Mouse (Mus musculus) ES-E14 (cell line): ENCODE results near the gene Litaf.

Experiments used
- CHD2 ChIP-seq: IDR thresholded peaks from 2 replicates; pipeline ENCODE4 v1.6.1; 2014; ENCODE audit warnings: mild to moderate bottlenecking, low read depth, low read length, inconsistent platforms
- HCFC1 ChIP-seq: IDR thresholded peaks from 2 replicates; pipeline ENCODE4 v1.6.1; 2012; ENCODE audit warnings: low read length, inconsistent platforms, borderline replicate concordance; ENCODE audit not compliant: insufficient read depth
- ZNF384 ChIP-seq: IDR thresholded peaks from 2 replicates; pipeline ENCODE4 v1.6.1; 2012; ENCODE audit warnings: low read depth, low read length, inconsistent platforms

GRCm38 (mm10) chr16:11065431-11065830 is 526 bp downstream of the Litaf start:
- TF ChIP-seq CHD2 (no peak), ZNF384 (no peak), HCFC1 (no peak)
